Mouse (Mus musculus) adrenal gland, postnatal 14 days (tissue): ENCODE data around the gene Lst1. TPM values are rescaled to one million over a fixed set of nuclear protein-coding genes. Genes with fewer than 3 reads are reported as not detected.
A peak's percentile ranks its signal among the peaks of the same experiment; 100 is the strongest.
"Not testable (repeated sequence)": the region's sequence is repeated elsewhere in the genome, so short reads cannot be mapped to it uniquely, and the experiment has no call there.

Experiments
- DNase-seq: peaks from one replicate; pipeline ENCODE4 v3.0.0; 2021; ENCODE audit warnings: mixed read lengths
- long read RNA-seq, 2 experiments: library from polyadenylated mRNA; stranded (forward); transcript quantifications; one replicate each; pipeline ENCODE4 v2.0.0; 2021
- total RNA-seq: library from RNA; stranded (reverse); gene quantifications from 2 replicates; pipeline ENCODE4 v1.2.3, GENCODE M21; 2021

The Lst1 gene
- 5.6 and 11.9 TPM in 2 replicates for total RNA-seq
- long read RNA-seq, experiment 1, partial matches to known transcripts: 0 of 1 reads
- long read RNA-seq, experiment 1, other reads (novel, unspliced or antisense): 0 of 1 reads
- long read RNA-seq, experiment 2, partial matches to known transcripts: 2 of 5 reads
- long read RNA-seq, experiment 2, other reads (novel, unspliced or antisense): 0 of 5 reads

- DNase-seq: no peak
Observed at GRCm38 (mm10) chr17:35187959-35188610, at the start of gene Lst1. Lst1 (minus strand) TSS chr17:35188439.

GRCm38 (mm10) chr17:35237504-35237903 is 49.3 kb upstream of the Lst1 start:
- DNase-seq: no peak

DNA sequence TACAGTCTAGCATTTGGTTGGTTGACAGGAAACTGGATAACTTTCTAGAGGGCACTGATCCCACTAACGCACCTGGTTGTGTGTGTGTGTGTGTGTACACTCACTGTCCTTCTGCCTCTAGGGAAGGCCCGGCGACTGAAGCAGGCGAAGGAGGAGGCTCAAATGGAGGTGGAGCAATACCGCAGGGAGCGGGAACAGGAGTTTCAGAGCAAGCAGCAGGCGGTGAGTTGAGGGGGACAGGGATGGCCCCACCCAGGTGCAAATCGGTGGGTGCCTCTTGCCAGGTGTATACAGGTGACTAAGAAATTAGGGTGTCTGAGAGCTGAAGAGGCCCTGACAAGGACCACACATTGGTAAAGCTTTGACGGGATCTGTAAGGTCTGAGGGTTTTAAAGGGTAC is 48.8 kb upstream of the Lst1 start:
- no peak for DNase-seq

DNA sequence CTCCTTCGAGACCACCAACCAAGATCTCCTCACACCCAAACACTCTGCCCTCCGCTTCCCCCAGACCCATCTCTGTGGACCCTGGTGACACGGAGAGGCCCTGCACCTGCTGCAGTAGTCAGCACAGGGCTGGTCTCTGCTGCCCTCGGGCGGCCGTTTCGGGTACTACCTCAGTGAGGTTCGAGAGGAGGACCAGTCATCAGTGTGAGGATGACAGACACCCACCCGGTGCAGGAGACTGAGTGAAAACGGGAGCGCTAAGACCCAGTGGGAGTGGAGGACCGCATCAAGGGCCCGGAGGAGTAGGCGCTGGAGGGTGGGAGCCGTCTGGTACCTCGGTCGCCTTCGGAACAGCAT is 48.1 kb upstream of the Lst1 start:
- DNase-seq: peak; percentile 98

DNA sequence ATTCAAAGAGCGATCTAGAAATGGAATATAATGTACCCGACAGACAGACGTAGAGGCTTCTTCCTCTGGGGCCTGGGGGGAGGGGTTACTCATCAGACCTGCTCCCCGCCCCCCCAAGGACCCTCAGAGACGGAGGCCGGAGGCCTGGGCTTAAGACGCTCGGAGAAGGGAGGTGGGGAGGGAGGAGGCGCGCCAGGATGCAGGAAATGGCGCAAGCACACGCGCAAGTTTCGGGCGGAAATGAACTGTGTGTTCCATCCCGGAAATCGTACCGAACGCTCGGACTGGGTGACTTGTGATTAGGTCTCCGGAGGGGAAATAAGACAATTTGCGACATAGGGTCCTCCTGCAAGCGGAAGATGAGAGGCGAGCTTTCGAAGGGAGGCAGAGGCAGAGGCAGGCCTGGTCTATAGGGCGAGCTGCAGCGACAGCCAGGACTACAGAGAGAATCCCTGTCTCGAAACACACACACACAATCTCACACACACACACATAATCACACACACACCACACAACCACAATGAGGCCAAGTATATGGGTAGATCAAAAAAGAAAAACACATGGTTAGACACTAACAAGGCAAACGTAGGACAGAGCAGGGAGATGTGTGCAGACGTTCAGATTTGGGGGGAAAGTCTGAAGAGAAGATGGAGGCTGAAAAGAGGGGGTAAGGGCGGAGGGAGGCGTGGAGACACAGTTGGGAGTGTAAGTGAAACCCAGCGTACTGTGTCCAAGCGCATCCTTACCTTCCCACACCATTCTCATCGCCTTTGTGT is 47.6 kb upstream of the Lst1 start, which contains the start of gene Nfkbil1:
Gene Nfkbil1 (minus strand): TSS at position 179 of the 776 bp plus-strand sequence.
- peak; percentile 95 for DNase-seq

DNA sequence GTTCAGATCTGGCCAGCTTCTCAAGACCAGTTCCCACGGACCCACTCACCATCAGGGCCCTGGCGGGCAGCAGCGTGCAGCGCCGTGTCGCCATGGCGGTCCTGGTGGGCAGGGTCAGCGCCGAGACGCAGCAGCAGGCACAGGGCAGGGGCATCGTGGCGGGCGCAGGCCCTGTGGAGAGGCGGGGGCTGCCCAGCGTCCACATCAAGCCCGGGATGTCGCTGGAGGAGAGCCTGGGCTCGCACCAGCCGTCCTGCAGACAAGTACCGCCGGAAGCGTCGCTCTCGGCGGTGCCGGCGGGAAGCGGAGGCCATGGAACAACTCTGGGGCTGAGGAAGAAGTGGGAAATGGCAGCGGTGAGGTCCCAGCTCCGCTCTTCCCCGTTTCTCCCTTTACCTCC is 46.7 kb upstream of the Lst1 start:
- peak; percentile 67 for DNase-seq

DNA sequence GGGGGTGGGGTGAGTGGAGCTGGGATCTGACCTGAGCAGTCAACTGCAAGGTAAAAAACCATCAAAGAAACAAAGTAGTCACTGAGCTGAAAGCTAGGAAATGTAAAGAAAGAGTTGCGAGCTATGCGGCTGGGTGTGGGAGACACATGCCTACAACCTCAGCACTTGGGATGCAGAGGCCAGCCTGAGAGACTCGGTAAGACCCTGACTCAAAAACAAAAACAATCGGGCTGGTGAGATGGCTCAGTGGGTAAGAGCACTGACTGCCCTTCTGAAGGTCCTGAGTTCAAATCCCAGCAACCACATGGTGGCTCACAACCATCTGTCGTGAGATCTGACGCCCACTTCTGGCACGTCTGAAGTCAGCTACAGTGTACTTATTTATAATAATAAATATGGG is 45.9 kb upstream of the Lst1 start:
- DNase-seq: not testable (repeated sequence)

DNA sequence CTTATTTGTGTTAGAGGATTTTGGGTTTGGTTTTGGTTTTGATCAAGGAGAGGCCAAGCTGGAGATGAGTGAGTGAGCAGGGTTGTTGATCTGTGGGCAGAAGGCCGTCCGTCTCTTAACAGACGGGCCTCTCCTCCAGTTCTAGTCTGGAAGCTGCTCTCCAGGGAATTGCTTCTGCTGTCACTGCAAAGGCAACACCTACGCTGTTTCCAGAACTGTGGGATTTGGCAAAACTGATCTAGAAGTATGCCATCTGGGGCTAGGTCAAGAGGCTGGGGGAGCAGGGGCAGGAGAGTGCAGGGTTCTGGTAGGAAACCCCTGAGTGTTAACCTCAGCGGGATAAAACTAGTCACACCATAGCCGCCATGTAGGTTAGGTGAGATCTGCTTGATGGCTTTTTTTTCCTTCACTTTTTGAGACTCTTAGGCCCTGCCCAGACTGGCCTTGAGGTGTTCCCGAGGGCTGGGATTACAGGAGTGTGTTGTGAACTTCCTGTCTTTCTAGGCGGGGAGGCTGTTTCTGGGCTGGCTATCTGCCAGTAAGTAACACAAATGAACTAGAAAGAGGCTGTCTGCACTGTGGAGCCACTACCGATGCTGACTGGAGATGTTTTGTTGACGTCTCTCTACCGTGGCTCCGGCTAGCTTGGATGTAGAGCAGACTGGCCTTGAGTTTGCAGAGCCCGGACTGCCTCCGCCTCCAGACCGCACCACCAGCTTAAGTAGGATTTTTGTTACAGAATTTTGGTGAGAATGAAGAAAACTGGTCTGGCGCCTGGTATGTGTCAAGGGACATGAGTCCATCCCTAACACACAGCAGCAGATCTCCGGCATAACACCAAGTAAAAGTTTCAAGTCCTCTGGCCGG is 45.1 kb upstream of the Lst1 start, which contains the start of gene Atp6v1g2:
Gene Atp6v1g2 (plus strand): TSS at position 547 of the 867 bp plus-strand sequence.
- peak; percentile 53 for DNase-seq

DNA sequence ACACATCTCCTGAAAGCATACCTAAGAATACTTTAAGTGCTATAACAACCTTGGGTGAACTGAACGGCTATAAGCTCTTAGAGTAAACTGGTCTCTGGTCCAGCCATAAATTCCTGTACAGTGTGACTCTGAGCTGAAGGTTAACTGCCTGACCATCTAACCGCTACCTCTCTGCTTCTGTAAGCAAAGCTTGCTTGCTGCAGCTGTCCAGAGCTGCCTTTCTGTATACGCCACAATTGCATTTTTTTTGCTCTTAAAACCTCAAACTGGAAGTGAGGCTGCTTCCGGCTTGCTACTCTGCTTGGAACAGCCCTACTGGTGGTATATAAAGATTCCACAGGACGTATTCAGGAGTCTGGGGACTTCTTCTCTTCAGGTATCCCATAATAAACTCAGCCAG is 44.4 kb upstream of the Lst1 start:
- DNase-seq: no peak

GRCm38 (mm10) chr17:35232043-35232442 is 43.8 kb upstream of the Lst1 start:
- DNase-seq: peak; percentile 93

- DNase-seq: peak; percentile 57
Observed at GRCm38 (mm10) chr17:35231022-35231421, 42.8 kb upstream of the Lst1 start.

- peak; percentile 53 for DNase-seq
Observed at GRCm38 (mm10) chr17:35226561-35227046, 38.4 kb upstream of the Lst1 start.

- no peak for DNase-seq
Observed at GRCm38 (mm10) chr17:35225456-35225855, 37.2 kb upstream of the Lst1 start.

GRCm38 (mm10) chr17:35224641-35225040 is 36.4 kb upstream of the Lst1 start:
- no peak for DNase-seq

GRCm38 (mm10) chr17:35222299-35222698 is 34.1 kb upstream of the Lst1 start:
- no peak for DNase-seq

DNA sequence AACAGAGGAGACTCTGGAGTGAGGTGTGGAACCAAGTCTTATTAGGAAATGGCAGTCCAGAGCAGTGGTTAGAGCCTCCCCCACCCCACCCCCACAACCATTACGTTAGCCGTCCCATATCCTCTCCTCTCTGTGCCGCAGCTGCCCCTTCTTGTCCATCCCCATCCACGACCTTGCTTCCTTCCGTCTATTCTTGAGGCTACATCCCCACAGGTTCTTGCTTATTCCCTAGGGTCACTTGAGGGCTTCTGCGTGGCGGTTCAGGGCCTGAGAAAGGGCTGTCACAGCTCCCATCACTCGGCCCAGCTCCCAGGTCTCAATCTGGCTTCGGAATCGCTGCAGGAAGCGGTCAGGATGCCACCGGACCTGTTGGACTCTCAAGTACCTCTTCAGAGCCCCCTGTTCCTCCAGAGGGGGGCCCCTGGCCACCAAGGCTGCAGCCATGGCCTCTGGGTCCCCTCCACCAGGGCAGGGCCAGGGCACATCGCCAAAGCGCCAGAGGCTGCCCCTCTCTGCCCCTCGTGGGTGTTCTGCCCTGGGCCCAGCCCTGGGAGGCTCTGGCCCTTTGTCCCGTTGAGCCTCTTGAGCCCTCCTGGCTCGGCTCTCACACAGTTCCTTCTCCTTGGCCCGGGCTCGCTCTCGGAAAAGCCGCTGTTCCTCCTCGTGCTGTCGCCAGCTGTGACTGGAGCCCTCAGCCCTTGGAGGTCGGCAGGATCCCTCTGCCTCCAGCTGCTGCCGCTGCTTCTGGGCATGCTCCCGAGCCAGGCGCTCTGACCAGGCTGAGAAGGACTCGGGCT is 32.1 kb upstream of the Lst1 start, which contains the start of gene Gm16181:
Gene Gm16181 (plus strand): TSS at position 679 of the 797 bp plus-strand sequence.
- no peak for DNase-seq

DNA sequence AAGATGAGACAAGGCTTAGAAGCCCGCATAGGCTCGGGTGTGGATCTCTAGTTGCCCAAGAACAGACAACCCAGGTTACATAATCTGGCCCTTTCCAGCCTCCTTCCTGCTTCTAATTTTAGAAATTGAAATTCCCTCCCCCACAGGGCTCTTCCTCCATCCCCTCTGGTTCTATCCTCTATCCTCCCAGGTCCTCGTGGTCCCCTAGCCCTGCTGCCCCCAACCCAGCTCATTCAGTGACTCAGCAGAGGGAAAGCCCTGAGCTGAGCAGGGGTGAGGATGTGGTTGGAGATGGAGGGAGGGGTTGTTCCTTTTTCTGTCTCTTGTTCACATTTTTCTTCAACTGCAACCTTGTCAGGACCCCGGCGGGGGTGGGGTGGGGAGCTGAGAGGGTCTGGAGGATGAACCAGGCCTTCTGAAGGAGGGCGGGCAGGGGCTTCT is 31.4 kb upstream of the Lst1 start:
- DNase-seq: no peak

DNA sequence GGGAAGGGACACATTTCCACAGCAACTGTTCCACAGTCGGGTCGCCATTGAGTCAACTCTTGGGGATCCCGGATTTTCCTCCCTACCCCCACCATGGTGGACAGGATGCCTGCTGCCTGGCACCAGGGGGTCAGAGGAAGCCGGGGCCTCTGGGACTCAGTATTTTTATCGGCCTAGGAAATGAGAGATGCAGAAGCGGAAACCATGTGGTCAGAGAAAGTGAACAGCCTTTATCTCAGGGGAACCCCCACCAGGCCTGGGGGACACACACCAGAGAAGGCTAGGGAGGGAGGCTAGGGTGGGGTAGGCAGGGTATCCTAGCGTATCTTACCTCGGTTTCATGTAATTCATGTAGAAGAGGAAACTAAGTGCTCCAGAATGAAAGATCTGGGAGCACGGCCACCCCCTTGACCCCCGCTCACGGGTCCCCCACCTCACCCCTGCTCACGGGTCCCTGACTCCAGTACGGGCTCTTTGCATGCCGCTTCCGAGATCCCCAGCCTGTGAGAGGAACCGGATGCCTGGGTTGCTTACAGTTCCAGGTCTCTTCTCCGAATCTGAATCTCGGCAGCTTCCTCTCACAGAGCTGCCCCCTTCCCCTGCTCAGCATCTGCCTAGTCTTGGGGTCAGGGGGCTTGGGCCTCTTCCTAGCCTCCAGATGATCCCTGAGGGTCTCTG is 30.4 kb upstream of the Lst1 start:
- DNase-seq: peak; percentile 71

GRCm38 (mm10) chr17:35213071-35213470 is 24.8 kb upstream of the Lst1 start:
- DNase-seq: no peak

GRCm38 (mm10) chr17:35210593-35210992 is 22.4 kb upstream of the Lst1 start:
- no peak for DNase-seq
